Mouse (Mus musculus) NIH3T3 (cell line): ENCODE data around the gene A330070K13Rik.

ENCODE experiments used
- DNase-seq: peaks from one replicate; pipeline ENCODE4 v3.0.0-alpha.2; 2012; ENCODE audit warnings: low read depth

Gene A330070K13Rik

DNA sequence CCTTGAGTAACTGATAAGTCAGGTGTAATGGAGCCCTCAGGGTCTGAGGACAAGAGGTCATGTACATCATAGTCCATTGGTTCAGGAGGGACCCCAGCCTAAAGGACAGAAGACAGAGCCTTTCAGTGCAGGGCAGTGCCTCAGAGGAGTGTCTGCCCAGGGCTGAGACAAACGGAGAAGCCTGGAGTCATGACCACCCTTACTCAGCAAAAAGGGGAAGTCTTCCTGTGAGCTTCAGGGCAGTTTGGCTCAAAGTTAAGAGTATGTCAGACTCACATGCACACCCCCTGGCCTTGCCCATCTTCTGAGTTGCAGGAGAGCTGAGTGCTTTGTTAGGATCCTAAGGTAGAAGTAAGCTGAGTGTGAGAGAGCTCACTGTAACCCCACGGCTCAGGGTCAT lies 54.5 kb downstream of the A330070K13Rik start:
- no peak for DNase-seq
